ENCODE assay signal across 8 mouse cellular contexts in the genomic region with DNA sequence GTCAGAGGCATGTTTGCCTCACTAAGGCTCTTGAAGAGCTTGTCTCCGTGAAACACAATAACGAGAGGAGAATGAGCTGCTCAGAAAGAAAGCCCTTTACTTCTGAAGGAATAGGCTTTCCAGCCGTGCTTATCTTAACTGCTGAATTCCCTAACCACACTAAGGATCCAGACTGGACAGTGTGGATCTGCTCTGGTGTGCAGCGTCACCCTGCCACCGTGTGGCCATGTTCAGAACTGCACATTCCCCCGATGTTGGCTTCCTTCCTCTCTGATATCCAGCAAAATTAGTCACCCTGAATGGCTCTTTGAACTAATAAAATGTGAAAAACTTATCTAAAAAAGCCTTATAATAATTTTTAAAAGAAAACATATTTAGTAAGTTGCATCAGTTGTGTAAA. TPM values are rescaled to one million over a fixed set of nuclear protein-coding genes. Genes with fewer than 3 reads are reported as not detected.
DNase-seq lines count a peak whose midpoint lies in the region; ATAC-seq lines count a peak whose summit lies in the region.

No protein-coding gene starts in this region.

- H3K27me3 ChIP-seq in hindbrain, embryonic 12.5 days, result peaks cover 4% of the 10 kb centered on the region; the same call in 1 of the 2 replicates

- peak; percentile 33 for DNase-seq in T-cell, adult 2 months (ENCODE audit: low spot score)
- DNase-seq in cerebellum, postnatal 25 days, result peak; percentile 90 to 92
- peak; percentile 82 to 89 for DNase-seq in frontal cortex, postnatal 25 days (ENCODE audit: low spot score in 2 of 2)
- peak; percentile 77 for DNase-seq in layer of hippocampus, adult 9-10 months (ENCODE audit: low spot score)
- peak; percentile 88 for DNase-seq in lung, postnatal 10 days
- peak; percentile 93 for DNase-seq in retina, embryonic 14.5 days (ENCODE audit: low spot score)
- peak; percentile 39 for DNase-seq in urinary bladder, postnatal 10 days (ENCODE audit: low spot score)

- no peaks in the 10 kb centered on the region for H3K36me3 ChIP-seq in hindbrain, embryonic 12.5 days

- no peaks in the 10 kb centered on the region for H3K9me3 ChIP-seq in hindbrain, embryonic 12.5 days (replicated peaks)

- peak overlapping the region; percentile 25; the same call in 1 of the 2 replicates for H3K4me2 ChIP-seq in hindbrain, embryonic 12.5 days (replicated peaks)

- H3K4me1 ChIP-seq in hindbrain, embryonic 12.5 days, result peaks cover 4% of the 10 kb centered on the region; the same call in 1 of the 2 replicates

- no peak overlapping the region for H3K4me3 ChIP-seq in hindbrain, embryonic 12.5 days

- ATAC-seq in hindbrain, embryonic 12.5 days (ENCODE audit: low FRiP score), result peak; percentile 61

- WGBS in hindbrain, embryonic 12.5 days, result 2% methylated on average over 6 of the region's 6 CpGs

- H3K27ac ChIP-seq in hindbrain, embryonic 12.5 days, result no peak overlapping the region

- H3K9ac ChIP-seq in hindbrain, embryonic 12.5 days, result no peak overlapping the region

RNA-seq across cellular contexts. Expression of a gene that starts 16.3 kb away (rescaled TPM):
- polyA plus RNA-seq in hindbrain, embryonic 12.5 days (2016; fragmentation: Nextera tagmentation; extraction: Ambion mirVana), result 17.0 and 19.5 TPM in 2 replicates

RNA-seq across cellular contexts. Expression of a gene that starts 49.5 kb away (rescaled TPM):
- 29.4 and 31.5 TPM in 2 replicates for polyA plus RNA-seq in hindbrain, embryonic 12.5 days (2016; fragmentation: Nextera tagmentation; extraction: Ambion mirVana)

Comparison
In these comparisons a context has a peak if more than half of its experiments do, and no peak if none do; other contexts are left out.
1. DNase-seq: peak in every context shown above with its lines; median percentile 93 in retina, embryonic 14.5 days; 91 in cerebellum, postnatal 25 days; 88 in lung, postnatal 10 days; 86 in frontal cortex, postnatal 25 days; 77 in layer of hippocampus, adult 9-10 months; 39 in urinary bladder, postnatal 10 days; 33 in T-cell, adult 2 months.